Mouse (Mus musculus): ENCODE results near the gene Hist2h2ac. TPM values are rescaled to one million over a fixed set of nuclear protein-coding genes. Genes with fewer than 3 reads are reported as not detected.
A peak's percentile ranks its signal among the peaks of the same experiment; 100 is the strongest.
"Not testable (repeated sequence)": the region's sequence is repeated elsewhere in the genome, so short reads cannot be mapped to it uniquely, and the experiment has no call there.

Hist2h2ac gene
- polyA plus RNA-seq, 1 experiment from 2014 or later, result 0.72 TPM

DNA sequence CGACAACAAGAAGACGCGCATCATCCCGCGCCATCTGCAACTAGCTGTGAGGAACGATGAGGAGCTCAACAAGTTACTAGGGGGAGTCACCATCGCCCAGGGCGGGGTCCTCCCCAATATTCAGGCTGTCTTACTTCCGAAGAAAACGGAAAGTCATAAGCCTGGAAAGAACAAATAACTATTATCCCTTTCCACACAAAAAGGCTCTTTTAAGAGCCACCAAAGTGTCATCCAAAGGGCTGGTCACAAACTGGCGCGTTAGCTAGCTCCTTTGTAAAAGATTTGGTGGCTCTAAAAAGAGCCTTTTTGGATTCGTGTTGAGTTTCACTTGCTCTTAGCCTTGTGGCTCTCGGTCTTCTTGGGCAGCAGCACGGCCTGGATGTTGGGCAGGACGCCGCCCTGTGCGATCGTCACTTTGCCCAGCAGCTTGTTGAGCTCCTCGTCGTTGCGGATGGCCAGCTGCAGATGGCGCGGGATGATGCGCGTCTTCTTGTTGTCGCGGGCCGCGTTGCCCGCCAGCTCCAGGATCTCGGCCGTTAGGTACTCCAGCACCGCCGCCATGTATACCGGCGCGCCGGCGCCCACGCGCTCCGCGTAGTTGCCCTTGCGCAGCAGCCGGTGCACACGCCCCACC is 432 bp downstream of the Hist2h2ac start:
- not testable (repeated sequence) for H3K9me3 ChIP-seq (replicated peaks); ATAC-seq (ENCODE audit: low FRiP score); H3K27me3 ChIP-seq (replicated peaks); H3K36me3 ChIP-seq
- peaks cover 34% of the 10 kb centered on the region for H3K4me1 ChIP-seq
- H3K4me2 ChIP-seq, result peak overlapping the region; percentile 91
- WGBS, result 0% methylated on average over 31 of the region's 47 CpGs
- H3K9ac ChIP-seq (replicated peaks), result peak overlapping the region; percentile 75
- H3K4me3 ChIP-seq (replicated peaks), result peak overlapping the region; percentile 67
- H3K27ac ChIP-seq (replicated peaks), result peak overlapping the region; percentile 99

DNA sequence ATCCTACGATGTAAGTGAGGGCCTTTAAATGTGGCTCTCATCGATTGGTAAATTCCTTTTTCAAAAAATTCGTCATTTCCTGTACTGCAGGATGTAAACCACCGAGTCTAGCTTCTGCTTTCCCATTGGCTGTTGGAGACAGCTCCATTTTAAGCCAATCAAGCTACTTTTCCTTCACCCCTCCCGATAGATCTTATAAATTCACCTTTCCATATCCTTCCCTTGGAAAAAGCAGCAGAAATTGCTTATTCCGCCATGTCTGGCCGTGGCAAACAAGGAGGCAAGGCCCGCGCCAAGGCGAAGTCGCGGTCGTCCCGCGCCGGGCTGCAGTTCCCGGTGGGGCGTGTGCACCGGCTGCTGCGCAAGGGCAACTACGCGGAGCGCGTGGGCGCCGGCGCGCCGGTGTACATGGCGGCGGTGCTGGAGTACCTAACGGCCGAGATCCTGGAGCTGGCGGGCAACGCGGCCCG is 984 bp downstream of the Hist2h2ac start, which contains the start of the genes Bola1 and Hist2h2ab:
Gene Bola1, minus strand, starts transcription at position 49 of the 470 bp plus-strand sequence.
Gene Hist2h2ab, plus strand, starts transcription at position 205 of the 470 bp plus-strand sequence.
- Histone ChIP-seq H3K27me3 (replicated peaks) (no peaks in the 10 kb centered on the region), H3K4me1 (peaks cover 33% of the 10 kb centered on the region), H3K36me3 (no peaks in the 10 kb centered on the region), H3K4me3 (replicated peaks) (peak within 1 kb of the TSS; percentile 67), H3K4me2 (peak within 1 kb of the TSS; percentile 91), H3K27ac (replicated peaks) (peak within 1 kb of the TSS; percentile 99), H3K9ac (replicated peaks) (peak within 1 kb of the TSS; percentile 75), H3K9me3 (replicated peaks) (no peaks in the 10 kb centered on the region)
- under 1% methylated on average over 37 of the region's 37 CpGs for WGBS
- ATAC-seq (ENCODE audit: low FRiP score), result peak; percentile 93

DNA sequence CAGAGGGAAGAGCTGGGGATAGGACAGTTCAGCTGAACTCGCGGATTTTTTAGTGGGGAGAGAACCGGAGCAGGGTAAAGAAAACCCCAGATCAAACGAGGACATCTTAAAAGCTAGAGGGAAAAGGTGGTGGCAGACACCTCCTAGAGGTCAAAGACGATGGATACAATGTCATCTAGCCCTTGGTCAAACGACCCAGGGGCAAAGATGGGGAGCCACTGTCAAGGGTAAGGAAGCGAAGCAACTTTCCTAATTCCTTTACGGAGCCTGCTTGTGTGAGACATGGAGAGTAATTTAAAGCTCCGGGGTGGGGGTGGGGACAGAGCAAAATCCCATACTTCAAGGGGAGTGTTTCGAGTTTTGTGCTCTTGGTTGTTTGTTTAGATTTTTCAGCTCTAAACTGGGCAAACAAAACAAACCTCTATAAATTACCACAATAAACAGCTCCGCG is 1.5 kb downstream of the Hist2h2ac start:
- Histone ChIP-seq H3K9ac (replicated peaks) (peak overlapping the region; percentile 59), H3K4me2 (peak overlapping the region; percentile 91), H3K27ac (replicated peaks) (peak overlapping the region; percentile 99), H3K4me3 (replicated peaks) (peak overlapping the region; percentile 67), H3K27me3 (replicated peaks) (no peaks in the 10 kb centered on the region), H3K36me3 (no peaks in the 10 kb centered on the region), H3K9me3 (replicated peaks) (no peaks in the 10 kb centered on the region), H3K4me1 (peaks cover 31% of the 10 kb centered on the region)
- under 1% methylated on average over 12 of the region's 12 CpGs for WGBS
- ATAC-seq (ENCODE audit: low FRiP score), result peak; percentile 55

DNA sequence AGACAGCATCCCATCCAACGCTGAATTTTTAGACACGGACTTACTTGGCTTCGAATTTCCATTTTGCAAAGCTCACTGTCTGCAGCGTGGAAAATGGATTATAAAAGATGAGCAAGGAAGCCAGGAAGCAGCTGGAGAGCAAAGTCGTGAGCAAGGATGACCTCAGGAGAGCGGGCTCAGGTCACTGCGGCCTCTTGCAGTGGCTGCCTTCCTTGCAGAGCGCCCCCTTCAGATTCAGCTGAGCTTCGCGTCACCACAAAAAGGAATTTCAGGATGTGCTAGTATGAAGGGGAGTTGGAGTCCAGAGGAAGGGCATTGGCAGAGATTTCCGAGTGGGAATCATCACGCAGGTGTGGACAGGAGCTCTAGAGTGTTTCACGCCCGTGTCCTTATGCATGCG is 11.4 kb downstream of the Hist2h2ac start:
- no peak overlapping the region for H3K9ac ChIP-seq (replicated peaks)
- no peaks in the 10 kb centered on the region for H3K27me3 ChIP-seq (replicated peaks)
- H3K27ac ChIP-seq (replicated peaks), result no peak overlapping the region
- no peaks in the 10 kb centered on the region for H3K36me3 ChIP-seq
- no peaks in the 10 kb centered on the region for H3K9me3 ChIP-seq (replicated peaks)
- no peak overlapping the region for H3K4me3 ChIP-seq (replicated peaks)
- WGBS, result 33% methylated on average over 15 of the region's 15 CpGs
- no peak overlapping the region for H3K4me2 ChIP-seq
- ATAC-seq (ENCODE audit: low FRiP score), result no peak
- no peaks in the 10 kb centered on the region for H3K4me1 ChIP-seq

DNA sequence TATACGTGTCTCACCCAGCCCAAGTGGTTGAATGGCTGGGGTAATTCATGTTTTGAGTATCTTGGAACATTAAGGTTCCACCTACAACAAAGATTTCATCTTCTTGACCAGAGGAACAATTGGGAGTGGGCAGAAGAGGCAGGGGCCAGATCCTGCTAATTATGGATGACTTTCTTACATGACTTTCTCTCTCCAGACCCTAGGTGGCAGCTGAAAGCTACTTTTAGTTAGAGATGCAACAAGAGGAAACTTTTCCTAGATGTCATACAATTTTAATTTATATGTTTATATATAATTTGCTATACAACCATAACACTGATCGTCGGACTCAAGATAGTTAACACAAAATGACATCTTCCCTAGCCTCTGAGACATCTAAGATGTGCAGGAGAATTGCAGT is 12.9 kb downstream of the Hist2h2ac start:
- H3K36me3 ChIP-seq, result no peaks in the 10 kb centered on the region
- H3K27me3 ChIP-seq (replicated peaks), result no peaks in the 10 kb centered on the region
- no peak overlapping the region for H3K4me2 ChIP-seq
- H3K9me3 ChIP-seq (replicated peaks), result no peaks in the 10 kb centered on the region
- H3K27ac ChIP-seq (replicated peaks), result no peak overlapping the region
- no peak for ATAC-seq (ENCODE audit: low FRiP score)
- H3K4me3 ChIP-seq (replicated peaks), result no peak overlapping the region
- no peak overlapping the region for H3K9ac ChIP-seq (replicated peaks)
- no peaks in the 10 kb centered on the region for H3K4me1 ChIP-seq
- WGBS, result 86% methylated on average over 3 of the region's 3 CpGs

DNA sequence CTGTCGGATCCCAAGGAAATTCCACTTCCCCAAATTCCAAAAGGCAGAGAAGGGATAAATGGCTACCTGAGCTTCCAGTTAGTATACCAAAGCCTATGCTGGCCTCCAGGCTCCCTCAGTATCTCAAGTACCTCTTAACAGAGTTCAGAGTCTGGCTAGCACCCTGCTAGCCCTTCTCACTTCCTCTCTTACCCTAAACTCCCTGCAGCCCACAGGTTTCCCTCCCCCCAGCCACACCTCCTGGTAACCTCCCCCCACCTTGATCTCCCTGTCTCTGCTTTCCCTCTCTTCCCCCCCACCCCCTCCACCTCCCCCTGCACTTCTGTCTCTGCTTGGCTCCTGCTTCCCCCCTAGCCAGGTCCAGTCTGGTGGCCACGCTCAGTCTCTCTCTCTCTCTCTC is 20.9 kb downstream of the Hist2h2ac start:
- H3K36me3 ChIP-seq, result peaks cover 9% of the 10 kb centered on the region

DNA sequence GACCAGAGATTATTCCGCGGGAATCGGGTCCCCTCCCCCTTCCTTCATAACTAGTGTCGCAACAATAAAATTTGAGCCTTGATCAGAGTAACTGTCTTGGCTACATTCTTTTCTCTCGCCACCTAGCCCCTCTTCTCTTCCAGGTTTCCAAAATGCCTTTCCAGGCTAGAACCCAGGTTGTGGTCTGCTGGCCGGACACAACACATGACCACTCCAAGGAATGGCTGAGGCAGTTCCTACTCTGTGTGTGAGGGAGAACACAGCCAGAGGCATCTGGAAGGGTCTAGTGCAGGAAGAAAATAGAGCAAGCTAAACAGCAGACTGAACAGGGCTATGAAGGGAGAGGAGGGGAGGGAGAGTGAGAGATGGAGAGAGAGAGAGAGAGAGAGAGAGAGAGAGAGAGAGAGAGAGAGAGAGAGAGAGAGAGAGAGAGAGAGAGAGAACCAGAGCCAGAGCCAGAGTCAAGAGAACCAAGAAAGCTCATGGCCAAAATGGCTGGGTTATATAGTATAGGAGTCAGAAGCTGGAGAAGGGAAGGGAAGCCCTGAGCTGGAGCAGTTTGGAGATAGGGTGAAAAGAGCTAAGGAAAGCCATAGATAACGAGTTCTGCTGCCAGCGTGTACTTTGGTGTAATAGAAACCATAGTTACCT is 22.0 kb downstream of the Hist2h2ac start:
- not testable (repeated sequence) for H3K9ac ChIP-seq (replicated peaks); H3K27ac ChIP-seq (replicated peaks); ATAC-seq (ENCODE audit: low FRiP score); H3K27me3 ChIP-seq (replicated peaks); H3K9me3 ChIP-seq (replicated peaks)
- 32% methylated on average over 8 of the region's 8 CpGs for WGBS
- H3K4me1 ChIP-seq, result peaks cover 16% of the 10 kb centered on the region
- peak overlapping the region; percentile 99 for H3K4me2 ChIP-seq
- H3K36me3 ChIP-seq, result peaks cover 19% of the 10 kb centered on the region
- peak overlapping the region; percentile 77; the same call in 1 of the 2 replicates for H3K4me3 ChIP-seq (replicated peaks)

More for the DNA sequence above, 20.9 kb downstream of the Hist2h2ac start:
- Histone ChIP-seq H3K4me1 (peaks cover 16% of the 10 kb centered on the region), H3K9ac (replicated peaks) (no peak overlapping the region), H3K27ac (replicated peaks) (no peak overlapping the region), H3K4me2 (no peak overlapping the region), H3K4me3 (replicated peaks) (no peak overlapping the region), H3K9me3 (replicated peaks) (no peaks in the 10 kb centered on the region), H3K27me3 (replicated peaks) (no peaks in the 10 kb centered on the region; the same call in 1 of the 2 replicates)
- 92% methylated on average over 2 of the region's 2 CpGs for WGBS
- no peak for ATAC-seq (ENCODE audit: low FRiP score)

DNA sequence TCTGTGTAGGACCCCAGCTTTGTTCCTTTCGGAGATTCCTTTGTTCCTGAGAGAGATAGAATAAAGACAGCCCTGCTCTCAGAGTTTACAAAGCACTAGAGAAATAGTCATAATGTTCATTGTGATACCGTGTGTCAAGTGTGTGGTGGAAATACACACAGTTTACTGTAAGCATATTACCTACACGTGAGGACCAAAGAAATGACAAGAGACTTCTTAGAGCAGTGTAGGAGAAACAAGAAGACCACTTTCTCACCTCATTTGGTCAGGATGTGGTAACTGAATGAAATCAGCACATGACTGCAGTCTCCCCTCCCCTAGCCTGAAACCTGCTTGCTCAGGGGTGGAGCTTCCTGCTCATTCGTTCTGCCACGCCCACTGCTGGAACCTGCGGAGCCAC is 22.5 kb downstream of the Hist2h2ac start:
- H3K36me3 ChIP-seq, result peaks cover 25% of the 10 kb centered on the region
- peak overlapping the region; percentile 99 for H3K27ac ChIP-seq (replicated peaks)
- peak overlapping the region; percentile 77 for H3K4me3 ChIP-seq (replicated peaks)
- peak overlapping the region; percentile 99 for H3K4me2 ChIP-seq
- H3K4me1 ChIP-seq, result peaks cover 16% of the 10 kb centered on the region
- 5% methylated on average over 6 of the region's 6 CpGs for WGBS
- ATAC-seq (ENCODE audit: low FRiP score), result peak; percentile 40; the same call in 1 of the 2 replicates
- no peaks in the 10 kb centered on the region for H3K9me3 ChIP-seq (replicated peaks)
- no peaks in the 10 kb centered on the region; the same call in 1 of the 2 replicates for H3K27me3 ChIP-seq (replicated peaks)
- peak overlapping the region; percentile 21; the same call in 1 of the 2 replicates for H3K9ac ChIP-seq (replicated peaks)

DNA sequence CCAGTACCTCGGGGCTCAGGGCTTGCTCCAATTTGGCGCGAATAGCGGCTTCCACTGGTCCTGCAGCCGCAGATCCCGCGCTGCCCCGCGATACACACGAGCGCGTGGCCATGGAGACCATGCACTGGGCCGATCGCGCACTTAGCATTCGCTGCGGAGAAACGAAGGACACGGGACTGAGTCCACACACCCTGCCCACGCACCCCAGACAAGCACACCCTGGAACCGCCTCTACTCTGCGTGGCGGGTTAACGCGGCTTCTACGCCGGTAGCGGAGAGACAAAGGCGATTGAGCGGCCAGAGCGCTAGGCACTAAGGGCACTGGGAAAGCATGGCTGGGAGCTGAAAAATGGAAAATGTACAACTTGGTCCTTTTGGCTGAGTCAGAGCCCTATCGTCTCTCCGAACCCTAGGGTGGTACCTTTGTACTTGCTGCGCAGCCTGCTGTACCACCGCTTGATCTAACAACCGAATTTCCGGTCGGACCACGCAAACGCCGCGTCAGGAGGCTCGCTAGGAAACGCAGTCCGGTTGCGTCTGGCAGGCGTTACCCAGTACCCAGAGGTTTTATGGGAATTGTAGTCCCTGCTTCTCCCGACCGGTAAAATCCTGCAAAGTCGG is 23.4 kb downstream of the Hist2h2ac start:
- peaks cover 16% of the 10 kb centered on the region for H3K4me1 ChIP-seq
- H3K27me3 ChIP-seq (replicated peaks), result no peaks in the 10 kb centered on the region; the same call in 1 of the 2 replicates
- peak overlapping the region; percentile 99 for H3K4me2 ChIP-seq
- WGBS, result under 1% methylated on average over 50 of the region's 50 CpGs
- H3K9ac ChIP-seq (replicated peaks), result peak overlapping the region; percentile 98
- peak overlapping the region; percentile 99 for H3K27ac ChIP-seq (replicated peaks)
- H3K4me3 ChIP-seq (replicated peaks), result peak overlapping the region; percentile 77
- peaks cover 34% of the 10 kb centered on the region for H3K36me3 ChIP-seq
- peak; percentile 95 for ATAC-seq (ENCODE audit: low FRiP score)
- H3K9me3 ChIP-seq (replicated peaks), result no peaks in the 10 kb centered on the region

DNA sequence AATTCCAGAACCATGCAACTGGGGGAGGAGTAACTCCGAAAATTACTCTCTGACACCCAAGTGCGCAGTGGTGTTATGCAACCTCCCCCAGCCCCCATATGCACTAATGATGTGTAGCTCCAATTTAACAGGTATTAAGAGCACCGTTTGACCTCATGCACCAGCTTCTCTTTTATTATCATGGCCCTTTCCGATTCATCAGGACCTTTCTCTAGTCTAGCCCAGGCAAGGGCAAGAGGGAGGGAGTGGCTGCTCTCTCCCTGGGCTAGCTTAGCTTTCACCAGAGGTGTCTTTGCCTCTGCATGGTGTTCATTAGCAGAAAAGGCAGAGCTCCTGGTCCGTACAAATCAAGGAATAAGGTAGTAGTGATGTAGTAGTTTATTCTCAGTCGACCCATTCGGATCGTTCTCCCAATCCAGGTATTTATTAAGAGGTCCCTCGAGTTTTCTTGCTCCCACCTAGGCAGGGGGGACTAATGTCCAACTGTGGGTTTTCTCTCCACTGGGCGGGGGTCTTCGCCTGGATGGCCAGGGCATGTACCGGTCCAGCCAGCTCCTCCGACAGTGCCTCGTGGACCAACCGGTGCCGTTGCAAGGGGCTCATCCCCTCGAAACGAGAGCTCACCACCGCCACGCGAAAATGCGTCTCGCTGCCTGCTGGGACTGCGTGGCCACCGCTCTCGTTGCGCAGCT is 24.1 kb downstream of the Hist2h2ac start:
- peak overlapping the region; percentile 98 for H3K9ac ChIP-seq (replicated peaks)
- H3K36me3 ChIP-seq, result peaks cover 39% of the 10 kb centered on the region
- peak overlapping the region; percentile 99 for H3K27ac ChIP-seq (replicated peaks)
- H3K9me3 ChIP-seq (replicated peaks), result no peaks in the 10 kb centered on the region
- no peaks in the 10 kb centered on the region; the same call in 1 of the 2 replicates for H3K27me3 ChIP-seq (replicated peaks)
- 15% methylated on average over 27 of the region's 27 CpGs for WGBS
- ATAC-seq (ENCODE audit: low FRiP score), result peak; percentile 42
- H3K4me2 ChIP-seq, result peak overlapping the region; percentile 99
- H3K4me3 ChIP-seq (replicated peaks), result peak overlapping the region; percentile 77
- peaks cover 16% of the 10 kb centered on the region for H3K4me1 ChIP-seq
